15 mouse cellular contexts compared by ENCODE assay signal in the genomic region with DNA sequence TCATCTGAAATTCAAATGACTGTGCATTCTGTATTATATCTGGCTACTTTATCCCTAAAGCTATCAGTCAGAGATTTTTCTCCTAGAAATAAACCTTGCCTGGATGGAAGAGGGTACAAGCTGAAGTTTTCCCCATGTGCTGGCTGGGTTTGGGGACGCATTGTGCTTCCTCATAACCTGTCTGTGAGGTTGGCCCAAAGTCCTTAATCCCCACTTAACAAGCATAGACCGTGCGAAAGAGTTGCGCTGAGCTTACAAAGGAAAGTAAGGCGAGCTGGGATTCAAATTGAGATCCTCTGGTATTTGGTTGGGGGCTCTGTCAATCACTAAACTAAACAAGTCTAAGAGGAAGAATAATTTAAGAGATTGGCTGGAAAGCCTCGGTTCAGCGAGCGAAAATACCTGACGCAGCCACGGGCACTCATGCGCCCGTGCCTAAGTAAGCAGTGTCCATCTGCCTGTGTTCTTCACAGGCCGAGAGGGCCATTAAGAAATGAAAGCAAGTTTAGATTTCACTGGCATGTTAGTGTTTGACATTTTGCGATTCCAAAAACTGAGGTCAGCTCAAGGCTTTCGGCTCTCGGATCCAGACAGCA.
DNase-seq lines count a peak whose midpoint lies in the region; ATAC-seq and TF ChIP-seq lines count a peak whose summit lies in the region.
"Had no signal": no experiment of that assay in that cellular context is flagged by ENCODE, and none has a peak within 500 bp of the region (broad histone marks: within the 10 kb centered on the region; RNA-seq: fewer than 3 reads in every experiment).

No protein-coding gene starts in this region.

- no peak overlapping the region for H3K9ac ChIP-seq in heart, embryonic 15.5 days
- H3K9ac ChIP-seq in forebrain, postnatal 0 days: peak overlapping the region; percentile 18; the same call in 1 of the 2 replicates
- H3K9ac ChIP-seq in stomach, postnatal 0 days (ENCODE audit: low read length): no peak overlapping the region

- TF ChIP-seq EP300 in stomach, postnatal 0 days (optimal IDR thresholded peaks at IDR 0.05): no peak

- no peak for DNase-seq in heart, embryonic 10.5 days (ENCODE audit: low spot score)
- peak; percentile 13 for DNase-seq in retina, embryonic 14.5 days (ENCODE audit: low spot score)
- DNase-seq in retina, postnatal 1 day: no peak
- DNase-seq in forebrain, postnatal 0 days: no peak
- no peak for DNase-seq in stomach, postnatal 0 days (ENCODE audit: low spot score)
- no peak for DNase-seq in right cerebral cortex, postnatal 36 days (ENCODE audit: low spot score in 2 of 2)
- DNase-seq in urinary bladder, postnatal 25 days (ENCODE audit: low spot score): no peak
- DNase-seq: adrenal gland, adult 8-10 months; cerebellum, adult 2 months; left cerebral cortex, postnatal 4 days; lung, adult 18-20 months had no signal

- H3K4me3 ChIP-seq in heart, embryonic 15.5 days: no peak overlapping the region
- H3K4me3 ChIP-seq in heart, embryonic 10.5 days: no peak overlapping the region
- H3K4me3 ChIP-seq in forebrain, postnatal 0 days (ENCODE audit: low read depth, low read length): peak overlapping the region; percentile 8; the same call in 1 of the 2 replicates
- H3K4me3 ChIP-seq in stomach, postnatal 0 days (ENCODE audit: low read depth, low read length): no peak overlapping the region
- H3K4me3 ChIP-seq: erythroblast, embryonic 14.5 days had no signal

- H3K4me1 ChIP-seq in heart, embryonic 15.5 days (replicated peaks): no peaks in the 10 kb centered on the region
- peaks cover 8% of the 10 kb centered on the region for H3K4me1 ChIP-seq in heart, embryonic 10.5 days
- no peaks in the 10 kb centered on the region for H3K4me1 ChIP-seq in forebrain, postnatal 0 days (ENCODE audit: insufficient read depth)
- no peaks in the 10 kb centered on the region for H3K4me1 ChIP-seq in stomach, postnatal 0 days (replicated peaks; ENCODE audit: control insufficient read depth, insufficient read depth)

- H3K27me3 ChIP-seq in heart, embryonic 15.5 days: no peaks in the 10 kb centered on the region
- H3K27me3 ChIP-seq in heart, embryonic 10.5 days (ENCODE audit: insufficient read depth, poor library complexity, severe bottlenecking): no peaks in the 10 kb centered on the region
- no peaks in the 10 kb centered on the region for H3K27me3 ChIP-seq in forebrain, postnatal 0 days (ENCODE audit: insufficient read depth, low read length)
- no peaks in the 10 kb centered on the region for H3K27me3 ChIP-seq in stomach, postnatal 0 days (ENCODE audit: control insufficient read depth, insufficient read depth, low read length)

- no peak for TF ChIP-seq CTCF in forebrain, postnatal 0 days (IDR thresholded peaks at IDR 0.05; ENCODE audit: low read depth)
- no peak for TF ChIP-seq CTCF in stomach, postnatal 0 days (IDR thresholded peaks at IDR 0.05; ENCODE audit: low read depth)

- H3K9me3 ChIP-seq in heart, embryonic 15.5 days (replicated peaks): no peaks in the 10 kb centered on the region
- H3K9me3 ChIP-seq in heart, embryonic 10.5 days: no peaks in the 10 kb centered on the region
- H3K9me3 ChIP-seq in forebrain, postnatal 0 days (ENCODE audit: low read length): no peaks in the 10 kb centered on the region
- H3K9me3 ChIP-seq in stomach, postnatal 0 days (ENCODE audit: control insufficient read depth, low read length): no peaks in the 10 kb centered on the region

- H3K36me3 ChIP-seq in heart, embryonic 15.5 days: no peaks in the 10 kb centered on the region
- no peaks in the 10 kb centered on the region for H3K36me3 ChIP-seq in heart, embryonic 10.5 days
- no peaks in the 10 kb centered on the region for H3K36me3 ChIP-seq in forebrain, postnatal 0 days (ENCODE audit: insufficient read depth)
- H3K36me3 ChIP-seq in stomach, postnatal 0 days (ENCODE audit: control insufficient read depth, insufficient read depth, low read length): no peaks in the 10 kb centered on the region

- no peak overlapping the region for H3K27ac ChIP-seq in heart, embryonic 15.5 days
- no peak overlapping the region for H3K27ac ChIP-seq in heart, embryonic 10.5 days
- no peak overlapping the region for H3K27ac ChIP-seq in forebrain, postnatal 0 days (ENCODE audit: low read depth, low read length)
- no peak overlapping the region for H3K27ac ChIP-seq in stomach, postnatal 0 days (replicated peaks)

- H3K4me2 ChIP-seq in heart, embryonic 15.5 days: peak overlapping the region; percentile 32
- H3K4me2 ChIP-seq in forebrain, postnatal 0 days (ENCODE audit: low read depth): peak overlapping the region; percentile 39
- peak overlapping the region; percentile 24; the same call in 1 of the 2 replicates for H3K4me2 ChIP-seq in stomach, postnatal 0 days (replicated peaks; ENCODE audit: low read depth)

- ATAC-seq in heart, embryonic 15.5 days (replicated peaks; ENCODE audit: insufficient number of reproducible peaks, insufficient read depth, low FRiP score, low read depth): no peak
- ATAC-seq in forebrain, postnatal 0 days: no peak
- ATAC-seq in stomach, postnatal 0 days (ENCODE audit: low FRiP score, low TSS enrichment): no peak
- ATAC-seq: CD4-positive, CD25-positive, alpha-beta regulatory T cell, adult 4 months; inflammation-experienced regulatory T-cells, adult 6 months had no signal

- 75% methylated on average over 16 of the region's 16 CpGs for WGBS in heart, embryonic 15.5 days
- 73% methylated on average over 16 of the region's 16 CpGs for WGBS in heart, embryonic 10.5 days
- WGBS in forebrain, postnatal 0 days: 14% methylated on average over 16 of the region's 16 CpGs
- WGBS in stomach, postnatal 0 days: 59% methylated on average over 16 of the region's 16 CpGs
